Mouse (Mus musculus) heart, adult 2 months (tissue): ENCODE data around the gene Cacul1. TPM values are rescaled to one million over a fixed set of nuclear protein-coding genes. Genes with fewer than 3 reads are reported as not detected.

Experiments used
- DNase-seq, 2 experiments: peaks; one replicate each; pipeline ENCODE4 v3.0.0; 2021
- H3K27ac ChIP-seq: fragments of 200-600 bp; 2 replicates; pipeline ENCODE4 v1.8.1; 2022
- H3K27me3 ChIP-seq: fragments of 200-500 bp; 2 replicates; pipeline ENCODE4 v1.6.1; 2012; ENCODE audit warnings: mild to moderate bottlenecking, low read length, inconsistent platforms, mixed read lengths; ENCODE audit not compliant: control insufficient read depth, insufficient read depth
- H3K36me3 ChIP-seq: fragments of 200-500 bp; 2 replicates; pipeline ENCODE4 v1.6.1; 2012; ENCODE audit warnings: low read length, inconsistent platforms; ENCODE audit not compliant: control insufficient read depth, insufficient read depth
- H3K4me1 ChIP-seq: fragments of 200-500 bp; 2 replicates; pipeline ENCODE4 v1.6.1; 2011; ENCODE audit warnings: low read length; ENCODE audit not compliant: control insufficient read depth, insufficient read depth
- H3K4me3 ChIP-seq: fragments of 200-600 bp; 2 replicates; pipeline ENCODE4 v1.8.1; 2022
- H3K79me2 ChIP-seq: fragments of 200-500 bp; replicated peaks from 2 replicates; pipeline ENCODE4 v1.6.1; 2012; ENCODE audit warnings: mild to moderate bottlenecking, inconsistent platforms, low read length, moderate library complexity, mixed read lengths; ENCODE audit not compliant: control insufficient read depth, insufficient read depth
- H3K9ac ChIP-seq: fragments of 200-500 bp; 2 replicates; pipeline ENCODE4 v1.6.1; 2012; ENCODE audit warnings: low read depth, mild to moderate bottlenecking, control low read depth, inconsistent platforms, low read length, mixed read lengths
- CTCF ChIP-seq: fragments of 200-600 bp; IDR thresholded peaks from 2 replicates; pipeline ENCODE4 v1.8.1; 2022; ENCODE audit warnings: antibody characterized with exemption, mild to moderate bottlenecking, moderate library complexity
- EP300 ChIP-seq: fragments of 200-500 bp; IDR thresholded peaks from 2 replicates; pipeline ENCODE4 v1.6.1; 2011; ENCODE audit warnings: low read depth, low read length, control low read depth; ENCODE audit not compliant: insufficient read depth
- POLR2A ChIP-seq: fragments of 200-500 bp; IDR thresholded peaks from 2 replicates; pipeline ENCODE4 v1.6.1; 2011; ENCODE audit warnings: mild to moderate bottlenecking, low read depth, low read length, control low read depth; ENCODE audit not compliant: insufficient read depth
- WGBS: fragments of 180-500 bp; shearing (Covaris S2); methylation state at CpG from one replicate; pipeline ENCODE4 v1.1.7; 2018; 5-methylcytosine and 5-hydroxymethylcytosine counted together
- intact Hi-C: fragments of 180-260 bp; cut with DNase I; formaldehyde crosslinking; loops from one replicate; pipeline ENCODE4 v1.15.1; 2025
- polyA plus RNA-seq: library from polyadenylated mRNA; depleted of rRNA; stranded (reverse); fragments of >200 nt; gene quantifications from 2 replicates; pipeline ENCODE4 v1.2.3, GENCODE M21; 2012
- total RNA-seq, 2 experiments: library from RNA; stranded (reverse); gene quantifications; 2 replicates each; pipeline ENCODE4 v1.2.3; 2021

Gene Cacul1
- total and polyA plus RNA-seq, 3 experiments: 5.8 to 27.8 (median 27.4) TPM

DNA sequence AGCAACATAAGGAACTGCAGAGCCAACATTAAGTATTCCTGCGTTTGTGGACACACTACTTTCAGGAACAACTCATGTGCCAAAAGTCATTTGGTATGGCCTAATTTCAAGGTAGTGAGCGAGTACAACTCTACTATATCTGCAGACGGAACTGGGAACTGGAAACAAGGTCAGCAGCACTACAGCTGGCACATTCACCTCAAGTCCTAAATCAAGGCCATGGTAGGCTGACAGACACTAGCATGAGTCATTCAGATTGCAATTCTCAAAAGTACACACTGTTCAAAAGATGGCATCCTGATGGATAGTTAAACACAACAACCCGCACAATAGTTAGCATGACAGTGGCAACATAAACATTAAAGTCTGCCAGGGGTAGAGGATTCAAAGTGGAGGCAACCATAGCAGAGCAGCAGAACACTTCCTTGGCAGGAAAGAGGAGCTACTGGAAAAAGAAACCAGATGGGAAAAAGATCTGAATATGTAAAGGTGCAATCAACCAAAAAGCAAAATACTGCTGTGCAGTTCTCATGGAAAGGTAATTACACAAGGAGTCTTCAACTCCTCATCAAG is 25.9 kb downstream of the Cacul1 start:
- H3K9ac ChIP-seq: no peak overlapping the region
- intact Hi-C loops: loop anchor here (5.0 to 10.0 kb wide), 2 partner anchors 88 to 120 kb away; partner anchors contain the start of gene Prlhr
- peak in 1 of 2 experiments; percentile 10 for DNase-seq
- H3K27me3 ChIP-seq: no peaks in the 10 kb centered on the region
- WGBS: 45% methylated on average over 4 of the region's 4 CpGs
- no peak overlapping the region for H3K4me3 ChIP-seq
- no peak overlapping the region for H3K27ac ChIP-seq
- H3K4me1 ChIP-seq: no peaks in the 10 kb centered on the region
- peaks cover 2% of the 10 kb centered on the region; the same call in 1 of the 2 replicates for H3K79me2 ChIP-seq
- peaks cover 10% of the 10 kb centered on the region for H3K36me3 ChIP-seq
- TF ChIP-seq POLR2A (no peak), CTCF (no peak), EP300 (no peak)

DNA sequence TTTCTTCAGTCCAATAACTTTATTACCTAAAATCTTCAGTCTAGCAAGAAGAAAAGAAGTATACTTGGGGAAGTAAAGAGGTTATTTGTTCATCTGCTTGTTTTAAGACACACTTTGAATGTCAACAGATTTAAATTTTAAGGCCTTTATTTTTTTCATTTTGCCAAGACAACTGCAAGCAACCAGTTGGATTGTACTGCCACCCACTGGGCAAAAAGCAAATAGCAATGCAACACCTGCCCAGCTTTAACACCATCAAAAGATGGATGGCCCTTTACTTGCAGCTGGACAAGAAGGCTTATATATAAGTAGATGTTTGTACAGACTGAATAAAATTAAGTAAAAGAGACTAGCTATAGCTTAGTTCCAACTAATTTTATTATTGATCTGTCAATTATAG is 27.3 kb downstream of the Cacul1 start:
- intact Hi-C loops: loop anchor here (5.0 to 10.0 kb wide), 2 partner anchors 86 to 119 kb away; partner anchors contain the start of gene Prlhr
- Histone ChIP-seq H3K79me2 (peaks cover 2% of the 10 kb centered on the region; the same call in 1 of the 2 replicates), H3K9ac (no peak overlapping the region), H3K4me3 (no peak overlapping the region), H3K4me1 (no peaks in the 10 kb centered on the region), H3K27me3 (no peaks in the 10 kb centered on the region), H3K36me3 (peaks cover 10% of the 10 kb centered on the region), H3K27ac (no peak overlapping the region)
- DNase-seq: peak; percentile 29 to 67
- TF ChIP-seq POLR2A (no peak), EP300 (no peak), CTCF (no peak; the same call in 1 of the 2 replicates)

DNA sequence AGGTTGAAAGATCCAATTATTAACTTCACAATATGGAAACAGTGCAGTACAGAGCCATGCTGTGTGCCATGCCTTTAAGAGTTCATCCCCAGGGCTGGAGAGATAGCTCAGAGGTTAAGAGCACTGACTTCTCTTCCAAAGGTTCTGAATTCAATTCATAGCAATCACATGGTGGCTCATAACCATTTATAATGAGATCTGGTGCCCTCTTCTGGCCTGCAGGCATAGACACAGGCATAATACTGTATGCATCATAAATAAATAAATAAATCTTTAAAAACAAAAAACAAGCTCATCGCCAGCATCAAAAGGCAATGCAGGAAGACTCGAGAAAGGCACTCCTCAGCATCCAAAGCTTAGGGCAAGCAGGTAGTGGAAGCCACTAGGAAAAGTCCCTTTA is 37.5 kb downstream of the Cacul1 start:
- H3K36me3 ChIP-seq: peaks cover 2% of the 10 kb centered on the region; the same call in 1 of the 2 replicates
- no peaks in the 10 kb centered on the region for H3K27me3 ChIP-seq
- no peak overlapping the region for H3K9ac ChIP-seq
- no peak overlapping the region for H3K4me3 ChIP-seq
- 77% methylated on average over 2 of the region's 2 CpGs for WGBS
- TF ChIP-seq EP300: no peak
- peak; percentile 56 for TF ChIP-seq CTCF
- H3K4me1 ChIP-seq: no peaks in the 10 kb centered on the region; the same call in 1 of the 2 replicates
- no peaks in the 10 kb centered on the region for H3K79me2 ChIP-seq
- H3K27ac ChIP-seq: no peak overlapping the region
- no peak for DNase-seq
- intact Hi-C loops: no loop called here

DNA sequence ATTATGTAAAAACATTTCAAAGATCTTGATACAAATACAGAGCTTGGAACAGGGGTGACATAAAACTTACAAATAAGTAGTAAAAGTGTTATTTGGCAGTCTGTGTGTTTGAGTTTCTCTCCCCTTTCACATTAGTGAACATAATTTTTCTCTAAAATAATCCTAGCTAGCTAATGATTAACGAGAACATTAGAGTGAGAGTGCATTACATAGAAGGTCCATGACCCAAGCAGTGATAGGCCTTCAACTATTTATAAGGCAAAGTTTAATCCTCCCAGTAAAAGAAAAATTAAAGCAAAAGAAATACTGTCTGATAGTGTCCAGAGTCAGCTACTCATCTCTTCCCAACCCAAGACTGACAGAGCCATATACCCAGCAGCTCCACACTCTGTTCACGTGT is 48.9 kb downstream of the Cacul1 start:
- Histone ChIP-seq H3K36me3 (peaks cover 4% of the 10 kb centered on the region), H3K4me1 (no peaks in the 10 kb centered on the region; the same call in 1 of the 2 replicates), H3K79me2 (no peaks in the 10 kb centered on the region), H3K4me3 (no peak overlapping the region), H3K9ac (no peak overlapping the region), H3K27me3 (no peaks in the 10 kb centered on the region), H3K27ac (no peak overlapping the region)
- DNase-seq: no peak
- intact Hi-C loops: no loop called here
- 97% methylated on average over 2 of the region's 2 CpGs for WGBS
- TF ChIP-seq CTCF (no peak), EP300 (no peak), POLR2A (no peak)

DNA sequence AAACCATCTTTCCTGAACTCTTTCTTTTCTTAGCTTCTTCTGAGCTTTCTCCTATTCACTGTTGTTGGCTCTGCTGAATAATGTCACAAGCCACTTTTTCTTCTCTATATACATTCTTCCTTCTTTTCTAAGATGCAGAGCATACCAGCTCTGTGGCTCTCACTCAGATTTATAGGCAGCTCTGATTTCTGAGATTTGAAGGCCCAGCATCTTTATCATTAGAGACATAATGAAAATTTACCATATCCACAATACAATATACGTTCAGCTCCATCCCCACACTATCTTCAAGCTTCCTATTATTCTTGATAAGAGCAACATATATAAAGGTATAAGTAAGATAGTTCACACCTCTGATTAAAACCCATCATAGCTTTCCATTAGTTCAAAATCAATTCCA is 50.7 kb downstream of the Cacul1 start:
- WGBS: 90% methylated on average over 1 of the region's 1 CpGs
- intact Hi-C loops: no loop called here
- no peak for DNase-seq
- H3K4me1 ChIP-seq: no peaks in the 10 kb centered on the region; the same call in 1 of the 2 replicates
- TF ChIP-seq POLR2A (no peak), CTCF (no peak), EP300 (no peak)
- H3K9ac ChIP-seq: no peak overlapping the region
- no peaks in the 10 kb centered on the region for H3K27me3 ChIP-seq
- H3K4me3 ChIP-seq: no peak overlapping the region
- H3K36me3 ChIP-seq: peaks cover 4% of the 10 kb centered on the region
- no peak overlapping the region for H3K27ac ChIP-seq
- no peaks in the 10 kb centered on the region for H3K79me2 ChIP-seq

DNA sequence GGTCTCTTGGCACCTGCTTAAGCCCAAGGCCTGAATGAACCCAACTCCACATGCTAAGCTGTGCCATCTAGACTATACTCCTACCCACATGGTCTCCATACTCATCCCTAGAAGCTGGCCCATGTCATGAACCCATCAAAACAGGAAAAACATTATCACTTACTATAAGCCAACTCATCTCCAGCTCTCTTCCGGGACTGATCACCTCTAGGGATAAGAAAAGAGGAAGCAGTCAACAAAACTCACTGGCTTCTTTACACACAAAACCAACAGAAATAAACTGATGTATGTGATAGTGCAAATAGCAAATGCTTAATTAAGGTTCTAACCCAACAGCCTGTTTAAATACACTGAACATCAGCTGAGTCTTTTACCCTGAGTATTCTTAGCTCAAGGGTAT is 51.5 kb downstream of the Cacul1 start:
- Histone ChIP-seq H3K4me1 (no peaks in the 10 kb centered on the region; the same call in 1 of the 2 replicates), H3K36me3 (peaks cover 4% of the 10 kb centered on the region), H3K27me3 (no peaks in the 10 kb centered on the region), H3K4me3 (no peak overlapping the region), H3K27ac (no peak overlapping the region), H3K9ac (no peak overlapping the region), H3K79me2 (no peaks in the 10 kb centered on the region)
- TF ChIP-seq POLR2A: no peak
- no peak for TF ChIP-seq CTCF
- no peak for TF ChIP-seq EP300
- WGBS: 69% methylated on average over 1 of the region's 1 CpGs
- no peak for DNase-seq
- intact Hi-C loops: no loop called here
